Mouse (Mus musculus) embryo, embryonic 10 days (tissue): Measurements from ENCODE around the gene Ifih1.

Source experiments
- DNase-seq: peaks from one replicate; pipeline ENCODE4 v3.0.0-alpha.2; 2015; ENCODE audit warnings: low spot score

The Ifih1 gene

GRCm38 (mm10) chr2:62646014-62646645 is at the start of gene Ifih1:
Gene Ifih1, minus strand, starts transcription at chr2:62646255.
- peak; percentile 75 for DNase-seq

GRCm38 (mm10) chr2:62685934-62686333 is 39.9 kb upstream of the Ifih1 start:
- DNase-seq: no peak

- no peak for DNase-seq
These were observed 39.0 kb upstream of the Ifih1 start for GRCm38 (mm10) chr2:62684989-62685595.

- no peak for DNase-seq
These were observed 35.6 kb upstream of the Ifih1 start for GRCm38 (mm10) chr2:62681667-62682066.

GRCm38 (mm10) chr2:62672788-62673187 is 26.7 kb upstream of the Ifih1 start:
- no peak for DNase-seq

GRCm38 (mm10) chr2:62670767-62671166 is 24.7 kb upstream of the Ifih1 start:
- no peak for DNase-seq

GRCm38 (mm10) chr2:62670301-62670700 is 24.2 kb upstream of the Ifih1 start:
- DNase-seq: no peak

- DNase-seq: no peak
These were observed 23.8 kb upstream of the Ifih1 start for GRCm38 (mm10) chr2:62669848-62670247.

- no peak for DNase-seq
These were observed 19.5 kb upstream of the Ifih1 start for GRCm38 (mm10) chr2:62665536-62665935.

GRCm38 (mm10) chr2:62664839-62665238 is 18.8 kb upstream of the Ifih1 start:
- no peak for DNase-seq

GRCm38 (mm10) chr2:62664135-62664670 is 18.1 kb upstream of the Ifih1 start, which contains the start of gene Gca:
Gene Gca, plus strand, starts transcription at chr2:62664285.
- DNase-seq: peak; percentile 81

- no peak for DNase-seq
These were observed 16.5 kb upstream of the Ifih1 start for GRCm38 (mm10) chr2:62662560-62662959.

- DNase-seq: no peak
These were observed 14.5 kb upstream of the Ifih1 start for GRCm38 (mm10) chr2:62660565-62660964.

- DNase-seq: no peak
These were observed 10.0 kb upstream of the Ifih1 start for GRCm38 (mm10) chr2:62656072-62656471.

- DNase-seq: peak; percentile 68
These were observed 8.7 kb upstream of the Ifih1 start for GRCm38 (mm10) chr2:62654519-62655338.

- DNase-seq: no peak
These were observed 6.4 kb upstream of the Ifih1 start for GRCm38 (mm10) chr2:62652466-62652865.

GRCm38 (mm10) chr2:62651890-62652289 is 5.8 kb upstream of the Ifih1 start:
- no peak for DNase-seq

GRCm38 (mm10) chr2:62646671-62647289 is 725 bp upstream of the Ifih1 start:
- no peak for DNase-seq

- peak; percentile 18 for DNase-seq
These were observed 580 bp downstream of the Ifih1 start for GRCm38 (mm10) chr2:62645475-62645874.

GRCm38 (mm10) chr2:62644891-62645290 is 1.2 kb downstream of the Ifih1 start:
- no peak for DNase-seq

GRCm38 (mm10) chr2:62643405-62644305 is 2.4 kb downstream of the Ifih1 start:
- peak; percentile 61 for DNase-seq
